Mouse (Mus musculus): ENCODE data around the gene Zfp362.

Zfp362 gene

GRCm38 (mm10) chr4:128777593-128777992, 28.3 kb downstream of the Zfp362 start:
- Histone ChIP-seq H3K4me3 (replicated peaks; ENCODE audit: low read length) (peak overlapping the region; percentile 63; the same call in 1 of the 2 replicates), H3K9me3 (ENCODE audit: low read length) (no peaks in the 10 kb centered on the region), H3K27me3 (ENCODE audit: insufficient read depth, low read length) (no peaks in the 10 kb centered on the region), H3K4me1 (replicated peaks; ENCODE audit: low read depth, low read length) (peaks cover 10% of the 10 kb centered on the region), H3K36me3 (ENCODE audit: insufficient read depth, low read length) (no peaks in the 10 kb centered on the region)
- no peak for TF ChIP-seq NANOG (IDR thresholded peaks at IDR 0.05; ENCODE audit: borderline replicate concordance, low read length)
- TF ChIP-seq CTCF (conservative IDR thresholded peaks at IDR 0.05; ENCODE audit: low read length), result no peak
- no peak for TF ChIP-seq POU5F1 (IDR thresholded peaks at IDR 0.05; ENCODE audit: borderline replicate concordance, low read length)

- H3K4me3 ChIP-seq (replicated peaks; ENCODE audit: low read length), result peak overlapping the region; percentile 63
- TF ChIP-seq CTCF (conservative IDR thresholded peaks at IDR 0.05; ENCODE audit: low read length) (peak; percentile 99), POU5F1 (IDR thresholded peaks at IDR 0.05; ENCODE audit: borderline replicate concordance, low read length) (no peak)
- no peaks in the 10 kb centered on the region for H3K9me3 ChIP-seq (ENCODE audit: low read length)
- H3K36me3 ChIP-seq (ENCODE audit: insufficient read depth, low read length), result no peaks in the 10 kb centered on the region
- H3K4me1 ChIP-seq (replicated peaks; ENCODE audit: low read depth, low read length), result peaks cover 10% of the 10 kb centered on the region
- H3K27me3 ChIP-seq (ENCODE audit: insufficient read depth, low read length), result no peaks in the 10 kb centered on the region
Observed at GRCm38 (mm10) chr4:128776568-128777289, 29.1 kb downstream of the Zfp362 start.

- TF ChIP-seq POU5F1 (IDR thresholded peaks at IDR 0.05; ENCODE audit: borderline replicate concordance, low read length) (no peak), CTCF (conservative IDR thresholded peaks at IDR 0.05; ENCODE audit: low read length) (peak; percentile 96), NANOG (IDR thresholded peaks at IDR 0.05; ENCODE audit: borderline replicate concordance, low read length) (no peak)
- Histone ChIP-seq H3K27me3 (ENCODE audit: insufficient read depth, low read length) (peaks cover 2% of the 10 kb centered on the region; the same call in 1 of the 2 replicates), H3K9me3 (ENCODE audit: low read length) (no peaks in the 10 kb centered on the region), H3K4me3 (replicated peaks; ENCODE audit: low read length) (no peak overlapping the region), H3K4me1 (replicated peaks; ENCODE audit: low read depth, low read length) (peaks cover 10% of the 10 kb centered on the region), H3K36me3 (ENCODE audit: insufficient read depth, low read length) (no peaks in the 10 kb centered on the region)
Observed at GRCm38 (mm10) chr4:128774467-128774866, 31.4 kb downstream of the Zfp362 start.

- peaks cover 10% of the 10 kb centered on the region for H3K4me1 ChIP-seq (replicated peaks; ENCODE audit: low read depth, low read length)
- H3K27me3 ChIP-seq (ENCODE audit: insufficient read depth, low read length), result peaks cover 7% of the 10 kb centered on the region
- TF ChIP-seq POU5F1 (IDR thresholded peaks at IDR 0.05; ENCODE audit: borderline replicate concordance, low read length), result no peak
- TF ChIP-seq NANOG (IDR thresholded peaks at IDR 0.05; ENCODE audit: borderline replicate concordance, low read length), result no peak
- no peak for TF ChIP-seq CTCF (conservative IDR thresholded peaks at IDR 0.05; ENCODE audit: low read length)
- no peaks in the 10 kb centered on the region for H3K9me3 ChIP-seq (ENCODE audit: low read length)
- no peak overlapping the region for H3K4me3 ChIP-seq (replicated peaks; ENCODE audit: low read length)
- H3K36me3 ChIP-seq (ENCODE audit: insufficient read depth, low read length), result no peaks in the 10 kb centered on the region
Observed at GRCm38 (mm10) chr4:128773820-128774219, 32.0 kb downstream of the Zfp362 start.

- Histone ChIP-seq H3K4me1 (replicated peaks; ENCODE audit: low read depth, low read length) (peaks cover 12% of the 10 kb centered on the region), H3K4me3 (replicated peaks; ENCODE audit: low read length) (no peak overlapping the region), H3K27me3 (ENCODE audit: insufficient read depth, low read length) (peaks cover 30% of the 10 kb centered on the region), H3K9me3 (ENCODE audit: low read length) (no peaks in the 10 kb centered on the region), H3K36me3 (ENCODE audit: insufficient read depth, low read length) (no peaks in the 10 kb centered on the region)
- no peak for TF ChIP-seq NANOG (IDR thresholded peaks at IDR 0.05; ENCODE audit: borderline replicate concordance, low read length)
- no peak for TF ChIP-seq CTCF (conservative IDR thresholded peaks at IDR 0.05; ENCODE audit: low read length)
- TF ChIP-seq POU5F1 (IDR thresholded peaks at IDR 0.05; ENCODE audit: borderline replicate concordance, low read length), result no peak
Observed at GRCm38 (mm10) chr4:128770698-128771097, 35.1 kb downstream of the Zfp362 start.

GRCm38 (mm10) chr4:128769569-128770355, 36.1 kb downstream of the Zfp362 start:
- H3K4me1 ChIP-seq (replicated peaks; ENCODE audit: low read depth, low read length), result peaks cover 12% of the 10 kb centered on the region

GRCm38 (mm10) chr4:128768120-128768519, 37.7 kb downstream of the Zfp362 start:
- Histone ChIP-seq H3K9me3 (ENCODE audit: low read length) (peaks cover 8% of the 10 kb centered on the region), H3K4me3 (replicated peaks; ENCODE audit: low read length) (no peak overlapping the region), H3K27me3 (ENCODE audit: insufficient read depth, low read length) (peaks cover 30% of the 10 kb centered on the region), H3K4me1 (replicated peaks; ENCODE audit: low read depth, low read length) (peaks cover 12% of the 10 kb centered on the region), H3K36me3 (ENCODE audit: insufficient read depth, low read length) (no peaks in the 10 kb centered on the region)
- TF ChIP-seq NANOG (IDR thresholded peaks at IDR 0.05; ENCODE audit: borderline replicate concordance, low read length) (no peak), POU5F1 (IDR thresholded peaks at IDR 0.05; ENCODE audit: borderline replicate concordance, low read length) (no peak), CTCF (conservative IDR thresholded peaks at IDR 0.05; ENCODE audit: low read length) (no peak)

More at GRCm38 (mm10) chr4:128769569-128770355, 36.1 kb downstream of the Zfp362 start:
- peaks cover 30% of the 10 kb centered on the region for H3K27me3 ChIP-seq (ENCODE audit: insufficient read depth, low read length)
- H3K36me3 ChIP-seq (ENCODE audit: insufficient read depth, low read length), result no peaks in the 10 kb centered on the region
- TF ChIP-seq CTCF (conservative IDR thresholded peaks at IDR 0.05; ENCODE audit: low read length) (no peak), POU5F1 (IDR thresholded peaks at IDR 0.05; ENCODE audit: borderline replicate concordance, low read length) (no peak), NANOG (IDR thresholded peaks at IDR 0.05; ENCODE audit: borderline replicate concordance, low read length) (no peak)
- H3K9me3 ChIP-seq (ENCODE audit: low read length), result no peaks in the 10 kb centered on the region
- H3K4me3 ChIP-seq (replicated peaks; ENCODE audit: low read length), result no peak overlapping the region

GRCm38 (mm10) chr4:128766929-128767328, 38.9 kb downstream of the Zfp362 start:
- peaks cover 30% of the 10 kb centered on the region for H3K27me3 ChIP-seq (ENCODE audit: insufficient read depth, low read length)
- peaks cover 12% of the 10 kb centered on the region for H3K4me1 ChIP-seq (replicated peaks; ENCODE audit: low read depth, low read length)
- TF ChIP-seq NANOG (IDR thresholded peaks at IDR 0.05; ENCODE audit: borderline replicate concordance, low read length) (no peak), CTCF (conservative IDR thresholded peaks at IDR 0.05; ENCODE audit: low read length) (no peak), POU5F1 (IDR thresholded peaks at IDR 0.05; ENCODE audit: borderline replicate concordance, low read length) (no peak)
- peaks cover 14% of the 10 kb centered on the region for H3K9me3 ChIP-seq (ENCODE audit: low read length)
- no peaks in the 10 kb centered on the region for H3K36me3 ChIP-seq (ENCODE audit: insufficient read depth, low read length)
- H3K4me3 ChIP-seq (replicated peaks; ENCODE audit: low read length), result peak overlapping the region; percentile 67

All from E14TG2a.4 (cell line).